Mouse (Mus musculus): ENCODE measurements around the gene Zfp106.
A peak's percentile ranks its signal among the peaks of the same experiment; 100 is the strongest.

GRCm38 (mm10) chr2:120563235-120563990, at the start of gene Zfp106:
- TF ChIP-seq POLR2A (IDR thresholded peaks at IDR 0.05; ENCODE audit: low read depth, low read length) (peak; percentile 62), CTCF (IDR thresholded peaks at IDR 0.05; ENCODE audit: extremely low read depth, insufficient read length, insufficient replicate concordance, low read depth, low read length) (no peak)

Data from small intestine, adult 2 months (tissue).